Mouse (Mus musculus) limb, embryonic 11.5 days (tissue): ENCODE measurements at regions not wholly inside any gene's neighbourhood (a gene's known extent, or its start where the extent isn't known, plus 50 kb on each side); places are given as distances from the start of the nearest gene placed in this dataset.

Experiments
- ATAC-seq: fragments of 200-750 bp; cut with Nextera tagmentation; 2 replicates; pipeline ENCODE4 v1.8.0; 2017; ENCODE audit warnings: low read depth; ENCODE audit not compliant: insufficient number of reproducible peaks, low FRiP score, low TSS enrichment
- DNase-seq: peaks from one replicate; pipeline ENCODE4 v3.0.0-alpha.2; 2015; ENCODE audit warnings: low spot score
- H3K27ac ChIP-seq: fragments of 300-500 bp; sonication (generic); replicated peaks from 2 replicates; pipeline ENCODE4 v1.5.1; 2014; ENCODE audit warnings: low read depth, mild to moderate bottlenecking, low read length
- H3K27me3 ChIP-seq: fragments of 300-500 bp; sonication (generic); 2 replicates; pipeline ENCODE4 v1.6.1; 2014; ENCODE audit warnings: mild to moderate bottlenecking, low read length, mixed read lengths; ENCODE audit not compliant: control insufficient read depth, insufficient read depth
- H3K36me3 ChIP-seq: fragments of 300-500 bp; sonication (generic); 2 replicates; pipeline ENCODE4 v1.6.1; 2014; ENCODE audit warnings: mild to moderate bottlenecking, low read length, moderate library complexity, mixed read lengths; ENCODE audit not compliant: control insufficient read depth, insufficient read depth
- H3K4me1 ChIP-seq: fragments of 300-500 bp; sonication (generic); 2 replicates; pipeline ENCODE4 v1.6.1; 2014; ENCODE audit warnings: low read length, mixed read lengths; ENCODE audit not compliant: control insufficient read depth, insufficient read depth
- H3K4me2 ChIP-seq: fragments of 300-500 bp; sonication (generic); 2 replicates; pipeline ENCODE4 v1.6.1; 2014; ENCODE audit warnings: low read depth, mild to moderate bottlenecking, moderate library complexity; ENCODE audit not compliant: severe bottlenecking
- H3K4me3 ChIP-seq: fragments of 300-500 bp; sonication (generic); 2 replicates; pipeline ENCODE4 v1.5.1; 2014; ENCODE audit warnings: low read depth, low read length
- H3K9ac ChIP-seq: fragments of 300-500 bp; sonication (generic); 2 replicates; pipeline ENCODE4 v1.6.1; 2014; ENCODE audit warnings: mild to moderate bottlenecking, low read length
- H3K9me3 ChIP-seq: fragments of 300-500 bp; sonication (generic); 2 replicates; pipeline ENCODE4 v1.6.1; 2016; ENCODE audit warnings: low read length; ENCODE audit not compliant: control insufficient read depth
- WGBS: fragments of 180-500 bp; shearing (Covaris S2); extraction: QIAGEN DNeasy Blood & Tissue Kit; methylation state at CpG from one replicate; pipeline ENCODE4 v1.1.7; 2014; 5-methylcytosine and 5-hydroxymethylcytosine counted together

DNA sequence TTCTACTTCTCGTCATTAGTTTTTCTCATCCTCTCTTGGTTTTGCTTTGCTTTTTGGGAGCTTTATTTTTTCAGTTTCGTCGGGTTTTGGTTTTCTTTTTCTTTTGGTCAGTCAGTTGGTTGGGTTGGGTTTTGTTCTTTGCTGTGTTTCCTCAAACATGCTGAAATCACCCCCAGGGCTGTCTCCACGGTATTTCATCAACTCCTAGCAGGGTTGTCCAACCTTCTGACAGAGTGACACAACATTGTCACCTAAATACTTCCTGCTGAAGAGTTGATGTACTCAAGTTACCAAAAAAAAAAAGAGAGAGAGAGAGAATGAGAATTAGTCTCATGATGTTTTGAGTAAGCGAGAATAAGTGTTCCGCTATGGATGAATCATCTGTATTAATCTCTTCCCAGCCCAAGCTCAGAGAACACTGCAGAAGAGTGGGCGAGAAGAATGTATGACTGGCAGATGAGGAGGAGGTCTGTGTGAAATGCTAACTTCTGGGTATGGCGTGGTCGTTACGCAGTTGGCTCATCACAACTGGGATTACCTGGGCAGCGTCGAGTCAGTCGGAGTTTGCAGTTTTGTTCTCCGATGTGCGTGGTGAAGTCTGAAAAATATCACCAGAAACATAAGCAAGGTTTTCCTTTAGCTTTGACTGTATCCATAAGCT is 130.5 kb upstream of the Pmfbp1 start:
- Histone ChIP-seq H3K27ac (no peak overlapping the region), H3K4me1 (0 out of 2 replicates have a peak, but pooled peaks cover 6% of the 10 kb centered on the region), H3K27me3 (no peaks in the 10 kb centered on the region), H3K4me2 (no peak overlapping the region), H3K4me3 (no peak overlapping the region), H3K9me3 (no peaks in the 10 kb centered on the region), H3K36me3 (no peaks in the 10 kb centered on the region), H3K9ac (no peak overlapping the region)
- DNase-seq (no peak), ATAC-seq (no peak)
- WGBS = 93% methylated on average over 15 of the region's 15 CpGs

- no peak overlapping the region for H3K27ac ChIP-seq
- no peaks in the 10 kb centered on the region for H3K4me1 ChIP-seq
- ATAC-seq = no peak
- WGBS = 85% methylated on average over 2 of the region's 2 CpGs
- H3K27me3 ChIP-seq = no peaks in the 10 kb centered on the region
- no peak overlapping the region for H3K9ac ChIP-seq
- no peak overlapping the region for H3K4me3 ChIP-seq
- H3K9me3 ChIP-seq = no peaks in the 10 kb centered on the region
- H3K4me2 ChIP-seq = no peak overlapping the region
- no peak for DNase-seq
- no peaks in the 10 kb centered on the region for H3K36me3 ChIP-seq
These were observed 119.8 kb upstream of the Pmfbp1 start for GRCm38 (mm10) chr8:109373977-109374376.

DNA sequence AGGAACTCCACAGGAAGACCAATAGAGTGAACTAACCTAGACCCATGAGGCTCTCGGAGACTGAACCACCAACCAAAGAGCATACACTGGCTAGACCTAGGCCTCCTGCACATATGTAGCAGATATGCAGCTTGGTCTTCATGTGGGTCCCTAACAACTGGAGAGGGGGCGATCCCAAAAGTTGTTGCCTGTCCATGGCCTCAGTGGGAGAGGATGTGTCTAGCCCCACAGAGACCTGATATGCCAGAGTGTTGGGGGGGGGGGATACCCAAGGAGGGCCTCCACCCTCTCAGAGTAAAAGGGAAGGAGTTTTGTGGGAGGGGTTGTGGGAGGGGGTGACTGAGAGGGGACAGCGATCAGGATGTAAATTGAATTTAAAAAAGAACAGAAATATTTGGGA is 108.9 kb upstream of the Pmfbp1 start:
- no peak overlapping the region for H3K4me2 ChIP-seq
- no peaks in the 10 kb centered on the region for H3K9me3 ChIP-seq
- H3K4me1 ChIP-seq = no peaks in the 10 kb centered on the region
- no peaks in the 10 kb centered on the region for H3K36me3 ChIP-seq
- no peaks in the 10 kb centered on the region for H3K27me3 ChIP-seq
- DNase-seq (no peak), ATAC-seq (no peak)
- no peak overlapping the region for H3K27ac ChIP-seq
- no peak overlapping the region for H3K4me3 ChIP-seq
- H3K9ac ChIP-seq = no peak overlapping the region
- WGBS = 80% methylated on average over 3 of the region's 3 CpGs

GRCm38 (mm10) chr8:109395133-109395855 is 98.5 kb upstream of the Pmfbp1 start:
- ATAC-seq (no peak), DNase-seq (no peak)
- Histone ChIP-seq H3K4me2 (no peak overlapping the region), H3K4me3 (no peak overlapping the region), H3K27me3 (no peaks in the 10 kb centered on the region), H3K4me1 (no peaks in the 10 kb centered on the region), H3K36me3 (no peaks in the 10 kb centered on the region), H3K27ac (no peak overlapping the region), H3K9ac (no peak overlapping the region), H3K9me3 (no peaks in the 10 kb centered on the region)
- WGBS = 80% methylated on average over 6 of the region's 6 CpGs

DNA sequence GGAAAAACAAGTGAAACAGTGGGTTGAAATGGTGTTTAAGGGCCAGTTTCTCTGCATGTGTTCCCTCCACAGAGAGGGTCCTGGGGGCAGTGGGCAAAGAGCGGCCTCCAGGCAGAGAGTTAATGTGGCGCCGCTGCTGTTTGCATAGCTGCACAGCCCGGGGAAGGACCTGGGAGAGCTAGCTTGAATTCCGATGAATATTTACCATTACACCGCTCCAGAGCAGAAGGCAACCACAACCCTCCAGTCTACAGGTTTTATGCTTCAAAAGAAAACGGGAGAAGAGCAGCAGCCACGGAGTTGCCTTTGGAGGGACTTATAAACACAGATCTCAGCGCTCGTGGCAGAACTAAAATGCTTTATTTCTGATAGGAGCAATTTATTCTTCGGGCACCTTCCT is 94.2 kb upstream of the Pmfbp1 start:
- Histone ChIP-seq H3K36me3 (no peaks in the 10 kb centered on the region), H3K9ac (no peak overlapping the region), H3K4me1 (no peaks in the 10 kb centered on the region), H3K9me3 (no peaks in the 10 kb centered on the region), H3K4me2 (no peak overlapping the region), H3K27me3 (no peaks in the 10 kb centered on the region), H3K4me3 (no peak overlapping the region), H3K27ac (no peak overlapping the region)
- no peak for DNase-seq
- WGBS = 74% methylated on average over 11 of the region's 11 CpGs
- ATAC-seq = no peak

GRCm38 (mm10) chr8:109400192-109400591 is 93.6 kb upstream of the Pmfbp1 start:
- H3K27ac ChIP-seq = no peak overlapping the region
- no peak for ATAC-seq
- WGBS = 78% methylated on average over 5 of the region's 5 CpGs

GRCm38 (mm10) chr8:109407913-109408312 is 85.9 kb upstream of the Pmfbp1 start:
- no peak for ATAC-seq
- Histone ChIP-seq H3K27ac (no peak overlapping the region), H3K36me3 (no peaks in the 10 kb centered on the region), H3K27me3 (no peaks in the 10 kb centered on the region), H3K4me1 (no peaks in the 10 kb centered on the region), H3K4me3 (no peak overlapping the region), H3K9me3 (no peaks in the 10 kb centered on the region), H3K4me2 (no peak overlapping the region), H3K9ac (no peak overlapping the region)
- DNase-seq = no peak
- WGBS = 66% methylated on average over 5 of the region's 5 CpGs

More at GRCm38 (mm10) chr8:109400192-109400591, 93.6 kb upstream of the Pmfbp1 start:
- Histone ChIP-seq H3K9me3 (no peaks in the 10 kb centered on the region), H3K4me2 (no peak overlapping the region), H3K4me3 (no peak overlapping the region), H3K4me1 (no peaks in the 10 kb centered on the region), H3K27me3 (no peaks in the 10 kb centered on the region), H3K9ac (no peak overlapping the region), H3K36me3 (no peaks in the 10 kb centered on the region)
- no peak for DNase-seq

GRCm38 (mm10) chr8:109410531-109410930 is 83.3 kb upstream of the Pmfbp1 start:
- Histone ChIP-seq H3K4me2 (no peak overlapping the region), H3K9me3 (no peaks in the 10 kb centered on the region), H3K27ac (no peak overlapping the region), H3K4me3 (no peak overlapping the region), H3K27me3 (no peaks in the 10 kb centered on the region), H3K4me1 (no peaks in the 10 kb centered on the region), H3K36me3 (no peaks in the 10 kb centered on the region), H3K9ac (no peak overlapping the region)
- 78% methylated on average over 6 of the region's 6 CpGs for WGBS
- no peak for ATAC-seq
- DNase-seq = no peak
